Mouse (Mus musculus): ENCODE data around the gene Bag1.
"Not testable (repeated sequence)": the region's sequence is repeated elsewhere in the genome, so short reads cannot be mapped to it uniquely, and the experiment has no call there.

The Bag1 gene

DNA sequence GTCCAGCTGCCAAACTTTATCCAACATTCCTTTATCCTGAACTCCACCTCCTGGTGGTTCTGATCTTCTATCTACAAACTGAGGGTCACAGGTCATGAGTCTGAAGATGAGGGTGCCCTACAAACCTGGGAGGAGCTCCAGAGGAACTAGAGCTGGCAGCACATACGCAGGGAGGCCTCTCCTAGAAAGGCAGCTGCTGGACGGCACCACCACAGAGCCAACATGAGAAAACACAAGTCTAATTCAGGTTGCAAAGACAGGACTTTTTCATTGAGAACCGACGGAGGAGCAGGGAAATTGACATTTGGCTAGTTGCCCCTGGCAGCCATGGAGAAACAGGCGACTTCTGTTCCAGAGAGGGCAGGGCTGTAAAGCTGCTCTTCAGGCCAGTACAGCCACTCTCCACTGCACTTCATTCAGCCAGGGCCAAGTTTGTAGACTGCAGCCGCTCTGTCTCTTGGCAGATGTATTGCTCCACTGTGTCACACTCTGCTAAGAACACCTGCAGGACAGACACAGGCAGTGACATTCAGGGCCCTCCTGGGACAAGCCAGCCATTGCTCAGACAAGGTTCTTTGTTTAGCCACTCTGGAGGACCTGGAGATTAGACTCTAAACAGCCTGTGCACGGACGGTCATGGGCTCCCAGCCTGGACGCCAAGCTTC is 11.8 kb downstream of the Bag1 start:
- DNase-seq (ENCODE audit: low read depth, low spot score): no peak

DNA sequence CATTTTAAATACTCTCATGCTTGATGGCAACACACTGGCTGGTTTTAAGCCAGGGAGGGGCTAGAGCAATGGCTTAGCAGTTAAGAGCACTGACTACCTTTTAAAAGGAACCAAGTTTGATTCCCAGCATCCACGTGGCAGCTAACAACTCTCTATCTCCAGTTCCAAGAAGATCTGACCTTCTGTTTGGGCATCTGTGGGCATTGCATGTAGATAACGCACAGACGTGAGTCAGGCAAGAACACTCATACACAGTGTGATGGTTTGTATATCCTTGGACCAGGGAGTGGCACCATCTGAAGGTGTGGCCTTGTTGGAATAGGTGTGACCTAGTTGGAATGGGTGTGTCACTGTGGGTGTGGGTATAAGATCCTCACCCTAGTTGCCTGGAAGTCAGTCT is 13.7 kb downstream of the Bag1 start:
- DNase-seq (ENCODE audit: low read depth, low spot score): not testable (repeated sequence)

GRCm38 (mm10) chr4:40933694-40934093 is 14.4 kb downstream of the Bag1 start:
- no peak for DNase-seq (ENCODE audit: low read depth, low spot score)

DNA sequence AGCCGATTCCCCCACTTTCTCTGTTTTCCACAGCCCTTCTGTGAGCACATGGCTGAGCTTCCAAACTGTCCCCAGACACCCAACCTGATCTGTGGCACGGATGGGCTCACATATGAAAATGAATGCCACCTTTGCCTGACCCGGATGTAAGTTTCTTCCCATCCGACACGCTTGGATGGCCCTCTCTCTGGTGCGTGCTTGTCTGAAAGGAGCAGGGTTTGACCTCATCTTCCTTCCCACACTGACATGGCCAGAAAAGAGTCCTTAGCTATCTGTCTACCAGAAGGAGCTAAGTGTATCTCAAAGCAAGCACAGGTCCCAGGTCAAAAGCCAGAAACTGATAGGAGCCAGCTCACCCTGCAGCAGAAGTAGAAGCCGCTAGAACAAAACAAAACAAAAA is 19.0 kb downstream of the Bag1 start:
- DNase-seq (ENCODE audit: low read depth, low spot score): no peak

DNA sequence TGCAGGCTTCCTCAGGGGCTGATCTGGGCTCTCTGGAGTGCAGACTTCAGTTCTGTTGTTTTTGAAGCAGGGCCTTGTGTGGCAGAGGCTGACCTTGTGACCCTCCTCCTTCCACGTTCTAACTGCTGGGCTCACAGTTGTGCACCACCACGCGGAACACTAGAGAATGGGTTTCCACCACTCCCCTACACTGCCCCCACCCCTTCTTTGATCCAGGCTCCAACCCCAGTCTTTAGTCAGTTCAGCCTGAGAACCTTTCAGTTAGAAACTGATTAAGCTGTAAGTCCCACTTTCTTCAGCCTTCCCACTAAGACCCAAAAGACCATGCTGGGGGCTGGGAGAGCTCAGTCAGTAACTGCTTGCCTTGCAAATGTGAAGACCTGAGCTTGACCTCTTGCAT is 22.5 kb downstream of the Bag1 start:
- no peak for DNase-seq (ENCODE audit: low read depth, low spot score)

DNA sequence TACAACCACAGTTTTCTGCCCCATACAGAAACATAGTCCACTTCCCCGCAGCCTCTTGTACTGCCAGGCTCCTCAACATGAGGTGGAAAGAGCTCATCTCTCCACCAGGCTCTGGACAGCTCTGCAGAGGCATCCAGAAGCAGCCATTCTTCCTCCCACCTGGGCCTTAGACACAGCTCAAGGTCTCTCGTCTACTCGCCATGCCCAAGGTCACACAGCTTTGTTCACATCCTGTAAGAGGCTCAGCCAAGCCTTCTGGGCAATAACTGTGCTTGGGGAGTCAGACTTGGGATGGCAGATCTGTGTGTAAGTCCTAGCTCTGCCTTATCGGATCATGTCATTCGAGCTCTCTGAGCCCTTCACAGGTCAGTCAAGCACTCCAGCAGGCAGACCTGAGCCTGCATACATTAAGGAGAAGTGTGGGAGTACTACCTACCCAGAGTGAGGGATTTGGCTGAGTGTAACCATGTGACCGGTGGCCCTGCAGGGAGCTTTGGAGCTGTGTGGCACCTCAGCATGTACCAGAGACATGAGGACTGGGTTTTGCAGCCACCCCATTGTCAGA is 24.9 kb downstream of the Bag1 start:
- no peak for DNase-seq (ENCODE audit: low read depth, low spot score)

GRCm38 (mm10) chr4:40921288-40921687 is 26.8 kb downstream of the Bag1 start:
- DNase-seq (ENCODE audit: low read depth, low spot score): no peak

DNA sequence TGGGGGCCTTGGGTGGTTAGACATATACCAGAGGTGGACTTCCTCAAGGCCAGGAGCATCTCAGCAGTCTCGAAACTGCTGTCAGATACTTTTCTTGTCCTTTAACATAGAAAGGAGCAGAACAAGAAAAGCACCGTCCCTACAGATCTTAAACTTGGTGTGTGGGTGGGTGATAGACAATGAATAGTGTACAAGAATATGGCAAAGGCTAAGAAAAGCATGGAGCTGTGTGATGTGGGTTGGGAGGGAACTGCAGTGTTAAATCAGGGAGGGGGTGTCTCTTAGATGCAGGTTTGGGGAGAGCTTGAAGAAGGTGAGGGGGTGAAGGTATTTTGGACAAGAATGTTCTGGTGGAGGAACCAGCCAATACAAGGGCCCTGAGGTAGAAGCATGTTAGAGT is 27.5 kb downstream of the Bag1 start:
- no peak for DNase-seq (ENCODE audit: low read depth, low spot score)

DNA sequence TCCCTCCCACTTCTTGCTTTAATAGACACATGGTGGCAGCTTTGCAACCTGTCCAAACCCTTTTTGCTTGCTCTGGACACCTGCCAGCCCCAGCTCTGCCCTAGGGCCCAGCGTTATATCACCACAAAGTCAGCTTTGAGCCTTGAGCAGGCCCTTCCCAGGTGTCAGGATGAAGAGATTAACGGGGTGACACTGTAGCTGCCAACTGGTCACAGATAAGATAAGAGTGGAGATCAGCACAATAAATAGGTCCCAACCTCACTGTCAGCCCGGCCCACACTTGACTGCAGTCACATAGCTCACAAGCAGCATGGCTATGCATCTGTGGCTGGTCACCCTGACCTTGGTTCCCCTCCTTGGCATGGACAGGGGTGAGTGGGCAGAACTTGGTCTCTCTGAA is 28.3 kb downstream of the Bag1 start, which contains the start of gene Spink4:
Gene Spink4, plus strand, starts transcription at position 268 of the 400 bp plus-strand sequence.
- DNase-seq (ENCODE audit: low read depth, low spot score): no peak

GRCm38 (mm10) chr4:40916592-40917155 is 31.4 kb downstream of the Bag1 start:
- DNase-seq (ENCODE audit: low read depth, low spot score): no peak

GRCm38 (mm10) chr4:40915947-40916346 is 32.1 kb downstream of the Bag1 start:
- DNase-seq (ENCODE audit: low read depth, low spot score): no peak

- DNase-seq (ENCODE audit: low read depth, low spot score): no peak
These were observed 33.7 kb downstream of the Bag1 start for GRCm38 (mm10) chr4:40914287-40914867.

- no peak for DNase-seq (ENCODE audit: low read depth, low spot score)
These were observed 39.7 kb downstream of the Bag1 start for GRCm38 (mm10) chr4:40908261-40908969.

GRCm38 (mm10) chr4:40906298-40906697 is 41.8 kb downstream of the Bag1 start:
- peak; percentile 63 for DNase-seq (ENCODE audit: low read depth, low spot score)

DNA sequence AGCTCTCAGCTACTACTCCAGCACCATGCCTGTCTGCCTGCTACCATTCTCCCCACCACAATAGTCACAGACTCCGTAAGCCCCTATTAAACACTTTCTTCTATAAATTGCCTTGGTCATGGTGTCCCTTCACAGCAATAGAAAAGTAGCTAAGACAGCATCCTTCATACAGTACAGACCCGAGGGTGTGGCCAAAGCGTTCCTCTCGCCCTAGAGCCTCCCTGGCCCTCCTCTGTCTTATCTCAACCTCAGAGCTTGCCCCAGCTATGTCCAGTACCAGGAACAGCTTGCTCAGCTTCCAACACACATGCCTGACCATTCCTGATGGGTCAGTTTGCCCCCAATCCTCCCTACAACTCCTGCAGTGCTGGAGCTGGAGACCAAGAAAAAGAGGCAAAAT is 47.5 kb downstream of the Bag1 start:
- DNase-seq (ENCODE audit: low read depth, low spot score): no peak

GRCm38 (mm10) chr4:40900071-40900470 is 48.0 kb downstream of the Bag1 start:
- no peak for DNase-seq (ENCODE audit: low read depth, low spot score)

DNA sequence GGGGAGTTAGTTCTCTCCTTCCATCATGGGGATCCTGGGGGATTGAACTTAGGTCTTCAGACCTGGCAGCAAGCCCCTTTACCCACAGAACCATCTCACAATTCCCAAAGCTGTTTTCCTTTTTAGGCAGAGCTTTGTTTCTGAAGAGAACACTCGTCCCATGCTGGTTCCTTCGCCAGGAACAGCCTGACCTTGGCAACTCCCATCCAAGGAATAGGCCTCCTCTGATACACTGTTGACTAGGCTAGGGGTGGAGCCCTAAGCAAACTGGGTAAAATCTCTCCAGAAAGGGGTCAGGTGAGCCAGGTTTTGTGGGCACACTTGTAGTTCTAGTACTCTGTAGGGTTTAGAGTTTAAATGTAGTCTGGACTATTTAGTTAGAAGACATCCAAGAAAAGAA is 48.8 kb downstream of the Bag1 start:
- DNase-seq (ENCODE audit: low read depth, low spot score): no peak

GRCm38 (mm10) chr4:40898476-40899044 is 49.5 kb downstream of the Bag1 start:
- DNase-seq (ENCODE audit: low read depth, low spot score): no peak

GRCm38 (mm10) chr4:40895646-40896045 is 52.4 kb downstream of the Bag1 start:
- no peak for DNase-seq (ENCODE audit: low read depth, low spot score)

DNA sequence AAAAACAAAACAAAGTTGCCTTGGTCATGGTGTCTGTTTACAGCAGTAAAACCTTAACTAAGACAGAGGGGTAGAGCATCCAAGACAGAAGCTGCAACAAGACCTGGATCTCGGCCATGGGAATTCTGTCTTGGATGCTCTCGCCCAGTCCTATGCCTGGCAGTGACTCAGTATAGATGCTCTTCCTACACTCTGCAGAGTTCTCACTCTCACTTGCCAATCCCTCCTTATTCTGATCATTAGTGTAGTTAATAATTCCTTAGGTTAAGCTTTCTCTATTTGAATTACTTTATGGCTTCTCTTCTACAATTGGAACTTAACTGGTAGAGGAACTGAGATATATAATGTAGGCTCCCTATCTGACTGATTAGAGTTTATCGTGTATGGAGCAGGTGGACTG is 53.0 kb downstream of the Bag1 start:
- DNase-seq (ENCODE audit: low read depth, low spot score): no peak

DNA sequence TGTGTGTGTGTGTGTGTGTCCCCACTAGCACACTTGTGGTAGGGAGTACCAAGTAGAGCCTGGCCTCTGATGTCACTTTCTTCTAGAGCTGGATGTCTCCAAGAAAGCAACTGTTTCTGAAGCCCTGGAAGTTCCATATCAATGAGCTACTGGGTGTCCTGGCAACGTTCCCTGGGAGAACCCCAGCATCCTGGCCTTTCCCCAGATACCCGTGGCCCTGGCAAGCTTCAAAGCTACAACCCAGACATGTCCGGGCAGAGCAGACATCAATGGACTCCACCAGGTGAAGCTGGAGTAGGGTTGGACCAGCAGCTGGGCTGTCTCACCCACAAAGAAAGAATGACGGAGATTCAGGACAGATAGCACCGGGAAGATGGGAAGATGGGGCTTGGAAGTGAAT is 56.9 kb downstream of the Bag1 start:
- no peak for DNase-seq (ENCODE audit: low read depth, low spot score)

DNA sequence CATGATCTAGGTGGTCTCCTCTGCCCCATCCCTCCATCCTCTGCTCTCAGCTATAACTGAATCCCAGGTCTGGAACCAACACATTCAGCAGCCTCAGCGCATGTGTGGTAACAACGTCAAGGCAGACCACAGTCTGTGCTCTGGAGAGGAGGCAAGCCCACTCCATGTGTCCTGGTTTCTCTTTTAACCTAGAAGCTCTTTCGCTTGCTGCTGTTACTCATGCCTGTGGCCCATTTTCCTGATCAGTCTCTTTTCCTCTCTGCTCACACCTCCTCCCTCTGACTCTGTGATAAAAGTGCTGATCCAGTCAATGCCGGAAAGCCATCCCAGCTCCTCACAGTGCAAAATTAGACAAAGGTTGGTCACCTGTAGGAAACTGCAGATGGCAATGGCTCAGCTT is 58.1 kb downstream of the Bag1 start:
- no peak for DNase-seq (ENCODE audit: low read depth, low spot score)
